Mouse (Mus musculus) myocyte (in vitro differentiated cells): ENCODE results near the gene Plcz1. TPM values are rescaled to one million over a fixed set of nuclear protein-coding genes. Genes with fewer than 3 reads are reported as not detected.

Experiments used
- H3K27me3 ChIP-seq: one replicate; pipeline ENCODE4 v1.6.1; 2011; ENCODE audit not compliant: control insufficient read depth, insufficient read depth, insufficient read length
- H3K36me3 ChIP-seq: one replicate; pipeline ENCODE4 v1.6.1; 2011; ENCODE audit not compliant: control insufficient read depth, insufficient read depth
- H3K4me2 ChIP-seq: one replicate; pipeline ENCODE4 v1.6.1; 2011; ENCODE audit warnings: low read depth, control low read depth
- H3K4me3 ChIP-seq: one replicate; pipeline ENCODE4 v1.5.1; 2011; ENCODE audit warnings: mild to moderate bottlenecking, control low read depth, moderate library complexity
- H3K79me2 ChIP-seq: one replicate; pipeline ENCODE4 v1.6.1; 2011; ENCODE audit not compliant: control insufficient read depth, insufficient read depth
- H3ac ChIP-seq: one replicate; pipeline ENCODE4 v1.6.1; 2011; ENCODE audit not compliant: control insufficient read depth, insufficient read length
- CEBPB ChIP-seq: IDR thresholded peaks from 2 replicates; pipeline ENCODE4 v1.6.1; 2011; ENCODE audit warnings: mild to moderate bottlenecking, moderate library complexity; ENCODE audit not compliant: poor library complexity, insufficient read depth, severe bottlenecking
- E2F4 ChIP-seq: IDR thresholded peaks from one replicate; pipeline ENCODE4 v1.6.1; 2011; ENCODE audit warnings: mild to moderate bottlenecking, control low read depth, moderate library complexity; ENCODE audit not compliant: insufficient read depth
- MAX ChIP-seq: IDR thresholded peaks from one replicate; pipeline ENCODE4 v1.6.1; 2011; ENCODE audit warnings: low read depth, mild to moderate bottlenecking, control low read depth
- MYOD1 ChIP-seq, 3 experiments: IDR thresholded peaks; one replicate each; pipeline ENCODE4 v1.6.1; 2011; ENCODE audit warnings: control low read depth in 2 of 3, low read depth in 2 of 3, mild to moderate bottlenecking in 2 of 3, moderate library complexity in 1 of 3; ENCODE audit not compliant: insufficient read length in 2 of 3, control insufficient read depth in 1 of 3
- MYOG ChIP-seq, 3 experiments: IDR thresholded peaks; one replicate each; pipeline ENCODE4 v1.6.1; 2011; ENCODE audit warnings: control low read depth in 2 of 3, low read depth in 2 of 3, mild to moderate bottlenecking in 2 of 3; ENCODE audit not compliant: insufficient read length in 2 of 3, control insufficient read depth in 1 of 3, insufficient read depth in 1 of 3
- POLR2A ChIP-seq: IDR thresholded peaks from one replicate; pipeline ENCODE4 v1.6.1; 2011; ENCODE audit warnings: low read depth, mild to moderate bottlenecking, control low read depth, moderate library complexity; ENCODE audit not compliant: insufficient read length
- POLR2AphosphoS2 ChIP-seq: IDR thresholded peaks from one replicate; pipeline ENCODE4 v1.6.1; 2011; ENCODE audit warnings: low read depth, control low read depth; ENCODE audit not compliant: insufficient read length
- REST ChIP-seq: IDR thresholded peaks from one replicate; pipeline ENCODE4 v1.6.1; 2011; ENCODE audit warnings: mild to moderate bottlenecking, control low read depth, moderate library complexity; ENCODE audit not compliant: insufficient read depth, insufficient read length
- SRF ChIP-seq: IDR thresholded peaks from one replicate; pipeline ENCODE4 v1.6.1; 2011; ENCODE audit warnings: low read depth; ENCODE audit not compliant: control insufficient read depth, insufficient read length
- TCF12 ChIP-seq: IDR thresholded peaks from one replicate; pipeline ENCODE4 v1.6.1; 2011; ENCODE audit warnings: mild to moderate bottlenecking, control low read depth; ENCODE audit not compliant: poor library complexity, insufficient read depth, severe bottlenecking
- TCF3 ChIP-seq: IDR thresholded peaks from one replicate; pipeline ENCODE4 v1.6.1; 2011; ENCODE audit warnings: low read depth, control low read depth; ENCODE audit not compliant: insufficient read length
- USF1 ChIP-seq: IDR thresholded peaks from one replicate; pipeline ENCODE4 v1.6.1; 2011; ENCODE audit warnings: low read depth, mild to moderate bottlenecking, control low read depth, moderate library complexity
- polyA plus RNA-seq: library from polyadenylated mRNA; unstranded; fragments of >200 nt; fragmentation: generic; extraction: Trizol; gene quantifications from one replicate; pipeline ENCODE4 v1.2.1, GENCODE M21; 2012; ENCODE audit warnings: missing spikeins

Gene Plcz1
- not detected for polyA plus RNA-seq

GRCm38 (mm10) chr6:140041357-140041756, at the start of gene Plcz1:
Gene Plcz1, minus strand, starts transcription at chr6:140041457.
- Histone ChIP-seq H3K79me2 (no peaks in the 10 kb centered on the region), H3ac (no peak within 1 kb of the TSS), H3K27me3 (no peaks in the 10 kb centered on the region), H3K4me2 (no peak within 1 kb of the TSS), H3K36me3 (no peaks in the 10 kb centered on the region), H3K4me3 (no peak within 1 kb of the TSS)
- TF ChIP-seq REST (no peak), TCF3 (no peak), MYOD1 (IDR thresholded peaks at IDR 0.05; ENCODE audit: control insufficient read depth in 1 of 3, insufficient read length in 2 of 3, low read depth in 2 of 3) (no peak), TCF12 (no peak), POLR2AphosphoS2 (no peak), E2F4 (no peak), MYOG (IDR thresholded peaks at IDR 0.05; ENCODE audit: control insufficient read depth in 1 of 3, insufficient read depth in 1 of 3, insufficient read length in 2 of 3, low read depth in 2 of 3) (no peak)

- TF ChIP-seq E2F4, result no peak
- no peak for TF ChIP-seq MYOG (IDR thresholded peaks at IDR 0.05; ENCODE audit: control insufficient read depth in 1 of 3, insufficient read depth in 1 of 3, insufficient read length in 2 of 3, low read depth in 2 of 3)
- no peak for TF ChIP-seq REST
- TF ChIP-seq POLR2AphosphoS2, result no peak
- TF ChIP-seq POLR2A, result no peak
- no peak for TF ChIP-seq CEBPB
- TF ChIP-seq USF1, result no peak
- no peak for TF ChIP-seq TCF3
- no peak for TF ChIP-seq TCF12
- TF ChIP-seq SRF, result no peak
- TF ChIP-seq MYOD1 (IDR thresholded peaks at IDR 0.05; ENCODE audit: control insufficient read depth in 1 of 3, insufficient read length in 2 of 3, low read depth in 2 of 3), result no peak
- no peak for TF ChIP-seq MAX
- Histone ChIP-seq H3ac (no peak overlapping the region), H3K36me3 (no peaks in the 10 kb centered on the region), H3K4me2 (no peak overlapping the region), H3K27me3 (no peaks in the 10 kb centered on the region), H3K4me3 (no peak overlapping the region), H3K79me2 (no peaks in the 10 kb centered on the region)
Measured at GRCm38 (mm10) chr6:140089855-140090254, 48.6 kb upstream of the Plcz1 start.

- no peaks in the 10 kb centered on the region for H3K79me2 ChIP-seq
- no peak overlapping the region for H3K4me3 ChIP-seq
- no peaks in the 10 kb centered on the region for H3K27me3 ChIP-seq
- no peaks in the 10 kb centered on the region for H3K36me3 ChIP-seq
- H3K4me2 ChIP-seq, result no peak overlapping the region
- no peak overlapping the region for H3ac ChIP-seq
- TF ChIP-seq SRF (no peak), MAX (no peak), MYOG (IDR thresholded peaks at IDR 0.05; ENCODE audit: control insufficient read depth in 1 of 3, insufficient read depth in 1 of 3, insufficient read length in 2 of 3, low read depth in 2 of 3) (no peak), USF1 (no peak), POLR2A (no peak), TCF12 (no peak), REST (no peak), POLR2AphosphoS2 (no peak), E2F4 (no peak)
Measured at GRCm38 (mm10) chr6:140081739-140082138, 40.5 kb upstream of the Plcz1 start.

- Histone ChIP-seq H3K27me3 (no peaks in the 10 kb centered on the region), H3K4me2 (no peak overlapping the region), H3K79me2 (no peaks in the 10 kb centered on the region), H3K36me3 (no peaks in the 10 kb centered on the region), H3K4me3 (no peak overlapping the region), H3ac (no peak overlapping the region)
- TF ChIP-seq SRF (no peak), TCF3 (no peak), POLR2A (no peak), REST (no peak), E2F4 (no peak), MAX (no peak), USF1 (no peak), POLR2AphosphoS2 (no peak), MYOG (IDR thresholded peaks at IDR 0.05; ENCODE audit: control insufficient read depth in 1 of 3, insufficient read depth in 1 of 3, insufficient read length in 2 of 3, low read depth in 2 of 3) (no peak), TCF12 (no peak)
Measured at GRCm38 (mm10) chr6:140080933-140081332, 39.7 kb upstream of the Plcz1 start.

- Histone ChIP-seq H3ac (no peak overlapping the region), H3K4me2 (no peak overlapping the region), H3K36me3 (no peaks in the 10 kb centered on the region), H3K4me3 (no peak overlapping the region), H3K79me2 (no peaks in the 10 kb centered on the region), H3K27me3 (no peaks in the 10 kb centered on the region)
- TF ChIP-seq MYOD1 (IDR thresholded peaks at IDR 0.05; ENCODE audit: control insufficient read depth in 1 of 3, insufficient read length in 2 of 3, low read depth in 2 of 3), result no peak
- TF ChIP-seq USF1, result no peak
- TF ChIP-seq REST, result no peak
- TF ChIP-seq TCF3, result no peak
- TF ChIP-seq POLR2A, result no peak
- no peak for TF ChIP-seq MYOG (IDR thresholded peaks at IDR 0.05; ENCODE audit: control insufficient read depth in 1 of 3, insufficient read depth in 1 of 3, insufficient read length in 2 of 3, low read depth in 2 of 3)
- no peak for TF ChIP-seq MAX
- no peak for TF ChIP-seq SRF
- TF ChIP-seq CEBPB, result no peak
- TF ChIP-seq TCF12, result no peak
- TF ChIP-seq POLR2AphosphoS2, result no peak
- no peak for TF ChIP-seq E2F4
Measured at GRCm38 (mm10) chr6:140069177-140069576, 27.9 kb upstream of the Plcz1 start.
